15 mouse cellular contexts compared by ENCODE assay signal in genomic region chr17:79777874-79778395, GRCm38 (mm10).
DNase-seq lines count a peak whose midpoint lies in the region.
"Had no signal": no experiment of that assay in that cellular context is flagged by ENCODE, and none has a peak within 500 bp of the region (broad histone marks: within the 10 kb centered on the region; RNA-seq: fewer than 3 reads in every experiment).

No protein-coding gene starts in this region.

- intact Hi-C loops in heart, postnatal 25 days (cut with DNase I), result no loop called here

- peak; percentile 41 for DNase-seq in adrenal gland, adult 2 months
- no peak for DNase-seq in adrenal gland, adult 8-10 months
- peak; percentile 17 to 40 for DNase-seq in adrenal gland, postnatal 36 days
- DNase-seq in adrenal gland, postnatal 4 days (ENCODE audit: low spot score in 2 of 2), result no peak
- peak; percentile 68 for DNase-seq in heart, adult 11 months
- no peak for DNase-seq in heart, postnatal 25 days (ENCODE audit: low spot score)
- peak; percentile 57 for DNase-seq in ovary, postnatal 36 days (ENCODE audit: low spot score)
- DNase-seq in ovary, postnatal 10 days (ENCODE audit: low spot score), result no peak
- DNase-seq: cerebellum, adult 11 months; cerebellum, adult 2 months; cerebellum, adult 9-11 months; cerebellum, postnatal 25 days; gastrocnemius, postnatal 25 days; heart, adult 2 months; heart, postnatal 14 days had no signal

Comparison
In these comparisons a context has a peak if more than half of its experiments do, and no peak if none do; other contexts are left out.
1. DNase-seq: peak in adrenal gland, adult 2 months (single experiment), adrenal gland, postnatal 36 days (2 of 2), heart, adult 11 months (single experiment) and ovary, postnatal 36 days (single experiment); none in adrenal gland, adult 8-10 months (single experiment), adrenal gland, postnatal 4 days (0 of 2), heart, postnatal 25 days (single experiment) and ovary, postnatal 10 days (single experiment).